Mouse (Mus musculus): ENCODE measurements at regions not wholly inside any gene's neighbourhood (a gene's known extent, or its start where the extent isn't known, plus 50 kb on each side); places are given as distances from the start of the nearest gene placed in this dataset.

GRCm38 (mm10) chr11:114289946-114290345 is 223.1 kb upstream of the Sdk2 start:
- no peak for TF ChIP-seq CTCF (conservative IDR thresholded peaks at IDR 0.05 in 1 of 2, IDR thresholded peaks at IDR 0.05 in 1 of 2; ENCODE audit: low read depth in 2 of 2, low read length in 2 of 2)
- no peak for TF ChIP-seq MYC (IDR thresholded peaks at IDR 0.05; ENCODE audit: low read depth, low read length)
- no peak for TF ChIP-seq RCOR1 (conservative IDR thresholded peaks at IDR 0.05; ENCODE audit: low read depth, low read length)
- no peak for TF ChIP-seq EP300 (IDR thresholded peaks at IDR 0.05; ENCODE audit: low read length)
- no peak for TF ChIP-seq TBP (conservative IDR thresholded peaks at IDR 0.05; ENCODE audit: low read depth, low read length)
- TF ChIP-seq KAT2A (IDR thresholded peaks at IDR 0.05; ENCODE audit: insufficient replicate concordance, low read length) = no peak
- TF ChIP-seq USF1 (IDR thresholded peaks at IDR 0.05; ENCODE audit: low read depth, low read length) = no peak
- TF ChIP-seq POLR2A (IDR thresholded peaks at IDR 0.05; ENCODE audit: low read depth, low read length) = no peak
- TF ChIP-seq MEF2A (IDR thresholded peaks at IDR 0.05; ENCODE audit: borderline replicate concordance, low read depth, low read length) = no peak
- no peak for TF ChIP-seq GABPA (IDR thresholded peaks at IDR 0.05; ENCODE audit: insufficient replicate concordance, low read depth, low read length)
- no peak for TF ChIP-seq ZKSCAN1 (IDR thresholded peaks at IDR 0.05; ENCODE audit: borderline replicate concordance, low read depth, low read length)
- no peak for TF ChIP-seq ZMIZ1 (IDR thresholded peaks at IDR 0.05; ENCODE audit: low read depth, low read length)
- no peak for TF ChIP-seq PAX5 (IDR thresholded peaks at IDR 0.05; ENCODE audit: low read length)
- TF ChIP-seq JUND (conservative IDR thresholded peaks at IDR 0.05; ENCODE audit: low read depth, low read length) = no peak
- TF ChIP-seq RAD21 (IDR thresholded peaks at IDR 0.05; ENCODE audit: low read depth, low read length) = no peak
- no peak for TF ChIP-seq ZNF384 (IDR thresholded peaks at IDR 0.05; ENCODE audit: low read depth, low read length)
- dilution Hi-C loops (cut with MboI; ENCODE audit: extremely low pct_ligation_motif_present, extremely low pct_unique_long_range_greater_than_20kb, low sequenced_read_pairs) = no loop called here

GRCm38 (mm10) chr11:114284820-114285666 is 218.2 kb upstream of the Sdk2 start:
- Histone ChIP-seq H3K79me2 (replicated peaks; ENCODE audit: control insufficient read depth, extremely low read depth, insufficient read depth, poor library complexity, severe bottlenecking) (no peaks in the 10 kb centered on the region), H3K9me3 (replicated peaks; ENCODE audit: low read length) (no peaks in the 10 kb centered on the region), H3K4me3 (replicated peaks in 1 of 3; ENCODE audit: low read depth in 2 of 3, low read length in 2 of 3, poor library complexity in 1 of 3) (no peak overlapping the region), H3K27me3 (replicated peaks) (peaks cover 77% of the 10 kb centered on the region), H3K4me2 (ENCODE audit: insufficient read depth, low read depth, poor library complexity, severe bottlenecking) (no peak overlapping the region), H3K4me1 (ENCODE audit: control insufficient read depth in 1 of 2, insufficient read depth in 2 of 2) (no peaks in the 10 kb centered on the region), H3K36me3 (replicated peaks in 1 of 2; ENCODE audit: control insufficient read depth in 1 of 2, insufficient read depth in 1 of 2, low read length in 1 of 2) (no peaks in the 10 kb centered on the region), H3K27ac (ENCODE audit: insufficient read depth, low read depth) (no peak overlapping the region), H3K9ac (ENCODE audit: insufficient read depth, low read depth) (no peak overlapping the region)
- dilution Hi-C loops (cut with MboI; ENCODE audit: extremely low pct_ligation_motif_present, extremely low pct_unique_long_range_greater_than_20kb, low sequenced_read_pairs) (no loop called here), in situ Hi-C loops (cut with MboI; ENCODE audit: low pct_ligation_motif_present, low pct_unique_long_range_greater_than_20kb, low sequenced_read_pairs) (loop anchor here (5.0 to 25.0 kb wide), 2 partner anchors 78 to 423 kb away; no protein-coding TSS in a partner anchor)
- DNase-seq (ENCODE audit: extremely low read depth) = no peak
- TF ChIP-seq JUN (IDR thresholded peaks at IDR 0.05; ENCODE audit: insufficient read depth, low read depth, low read length) (no peak), E2F4 (IDR thresholded peaks at IDR 0.05; ENCODE audit: insufficient replicate concordance, low read depth, low read length) (no peak), POLR2A (IDR thresholded peaks at IDR 0.05; ENCODE audit: low read depth, low read length) (no peak), MYC (IDR thresholded peaks at IDR 0.05; ENCODE audit: low read depth, low read length) (no peak), ETS1 (conservative IDR thresholded peaks at IDR 0.05; ENCODE audit: low read depth, low read length) (no peak), KAT2A (IDR thresholded peaks at IDR 0.05; ENCODE audit: insufficient replicate concordance, low read length) (no peak), MAZ (IDR thresholded peaks at IDR 0.05; ENCODE audit: low read depth, low read length) (no peak), ZKSCAN1 (IDR thresholded peaks at IDR 0.05; ENCODE audit: borderline replicate concordance, low read depth, low read length) (no peak), BHLHE40 (IDR thresholded peaks at IDR 0.05; ENCODE audit: low read depth, low read length) (no peak), JUND (conservative IDR thresholded peaks at IDR 0.05; ENCODE audit: low read depth, low read length) (no peak), NRF1 (IDR thresholded peaks at IDR 0.05; ENCODE audit: low read depth, low read length) (no peak), MAX (IDR thresholded peaks at IDR 0.05; ENCODE audit: low read length) (no peak), POLR2AphosphoS2 (IDR thresholded peaks at IDR 0.05; ENCODE audit: low read depth, low read length) (no peak), UBTF (IDR thresholded peaks at IDR 0.05; ENCODE audit: low read depth, low read length) (no peak)

More at GRCm38 (mm10) chr11:114289946-114290345, 223.1 kb upstream of the Sdk2 start:
- in situ Hi-C loops (cut with MboI; ENCODE audit: low pct_ligation_motif_present, low pct_unique_long_range_greater_than_20kb, low sequenced_read_pairs) = loop anchor here (5.0 to 25.0 kb wide), 2 partner anchors 83 to 428 kb away; no protein-coding TSS in a partner anchor
- no peaks in the 10 kb centered on the region for H3K9me3 ChIP-seq (replicated peaks; ENCODE audit: low read length)
- H3K27ac ChIP-seq (ENCODE audit: insufficient read depth, low read depth) = no peak overlapping the region
- no peaks in the 10 kb centered on the region for H3K79me2 ChIP-seq (replicated peaks; ENCODE audit: control insufficient read depth, extremely low read depth, insufficient read depth, poor library complexity, severe bottlenecking)
- H3K9ac ChIP-seq (ENCODE audit: insufficient read depth, low read depth) = no peak overlapping the region
- H3K4me1 ChIP-seq (ENCODE audit: control insufficient read depth in 1 of 2, insufficient read depth in 2 of 2) = no peaks in the 10 kb centered on the region
- H3K4me3 ChIP-seq (replicated peaks in 1 of 3; ENCODE audit: low read depth in 2 of 3, low read length in 2 of 3, poor library complexity in 1 of 3) = no peak overlapping the region
- no peak overlapping the region for H3K4me2 ChIP-seq (ENCODE audit: insufficient read depth, low read depth, poor library complexity, severe bottlenecking)
- H3K27me3 ChIP-seq (replicated peaks) = peaks cover 79% of the 10 kb centered on the region
- no peak for DNase-seq (ENCODE audit: extremely low read depth)
- no peaks in the 10 kb centered on the region for H3K36me3 ChIP-seq (replicated peaks in 1 of 2; ENCODE audit: control insufficient read depth in 1 of 2, insufficient read depth in 1 of 2, low read length in 1 of 2)

Data from CH12.LX (cell line).